Mouse (Mus musculus) forebrain, embryonic 15.5 days (tissue): ENCODE results near the gene B3galnt2. TPM values are rescaled to one million over a fixed set of nuclear protein-coding genes. Genes with fewer than 3 reads are reported as not detected.

Experiments used
- ATAC-seq: fragments of 200-750 bp; cut with Nextera tagmentation; replicated peaks from 2 replicates; pipeline ENCODE4 v1.8.0; 2017; ENCODE audit warnings: mild to moderate bottlenecking, moderate TSS enrichment, moderate library complexity
- H3K27ac ChIP-seq: fragments of 300-500 bp; sonication (generic); replicated peaks from 2 replicates; pipeline ENCODE4 v1.5.1; 2015; ENCODE audit warnings: mild to moderate bottlenecking, inconsistent platforms
- H3K27me3 ChIP-seq: fragments of 300-500 bp; sonication (generic); 2 replicates; pipeline ENCODE4 v1.6.1; 2015; ENCODE audit warnings: inconsistent platforms
- H3K36me3 ChIP-seq: fragments of 300-500 bp; sonication (generic); 2 replicates; pipeline ENCODE4 v1.6.1; 2015; ENCODE audit warnings: mild to moderate bottlenecking, inconsistent platforms
- H3K4me1 ChIP-seq: fragments of 300-500 bp; sonication (generic); 2 replicates; pipeline ENCODE4 v1.6.1; 2015; ENCODE audit warnings: inconsistent platforms
- H3K4me2 ChIP-seq: fragments of 300-500 bp; sonication (generic); replicated peaks from 2 replicates; pipeline ENCODE4 v1.6.1; 2015; ENCODE audit warnings: mild to moderate bottlenecking, inconsistent platforms
- H3K4me3 ChIP-seq: fragments of 300-500 bp; sonication (generic); 2 replicates; pipeline ENCODE4 v1.5.1; 2015; ENCODE audit warnings: mild to moderate bottlenecking, inconsistent platforms
- H3K9ac ChIP-seq: fragments of 300-500 bp; sonication (generic); replicated peaks from 2 replicates; pipeline ENCODE4 v1.6.1; 2015; ENCODE audit warnings: mild to moderate bottlenecking, inconsistent platforms
- H3K9me3 ChIP-seq: fragments of 300-500 bp; sonication (generic); 2 replicates; pipeline ENCODE4 v1.6.1; 2016; ENCODE audit warnings: inconsistent platforms
- WGBS: fragments of 180-500 bp; shearing (Covaris S2); methylation state at CpG from one replicate; pipeline ENCODE4 v1.1.7; 2015; ENCODE audit warnings: mixed read lengths; 5-methylcytosine and 5-hydroxymethylcytosine counted together
- polyA plus RNA-seq: library from polyadenylated mRNA; unstranded; fragments of >200 nt; fragmentation: Nextera tagmentation; extraction: Ambion mirVana; gene quantifications from 2 replicates; pipeline ENCODE4 v1.2.1, GENCODE M21; 2015

The B3galnt2 gene
- 20.1 and 24.3 TPM in 2 replicates for polyA plus RNA-seq

DNA sequence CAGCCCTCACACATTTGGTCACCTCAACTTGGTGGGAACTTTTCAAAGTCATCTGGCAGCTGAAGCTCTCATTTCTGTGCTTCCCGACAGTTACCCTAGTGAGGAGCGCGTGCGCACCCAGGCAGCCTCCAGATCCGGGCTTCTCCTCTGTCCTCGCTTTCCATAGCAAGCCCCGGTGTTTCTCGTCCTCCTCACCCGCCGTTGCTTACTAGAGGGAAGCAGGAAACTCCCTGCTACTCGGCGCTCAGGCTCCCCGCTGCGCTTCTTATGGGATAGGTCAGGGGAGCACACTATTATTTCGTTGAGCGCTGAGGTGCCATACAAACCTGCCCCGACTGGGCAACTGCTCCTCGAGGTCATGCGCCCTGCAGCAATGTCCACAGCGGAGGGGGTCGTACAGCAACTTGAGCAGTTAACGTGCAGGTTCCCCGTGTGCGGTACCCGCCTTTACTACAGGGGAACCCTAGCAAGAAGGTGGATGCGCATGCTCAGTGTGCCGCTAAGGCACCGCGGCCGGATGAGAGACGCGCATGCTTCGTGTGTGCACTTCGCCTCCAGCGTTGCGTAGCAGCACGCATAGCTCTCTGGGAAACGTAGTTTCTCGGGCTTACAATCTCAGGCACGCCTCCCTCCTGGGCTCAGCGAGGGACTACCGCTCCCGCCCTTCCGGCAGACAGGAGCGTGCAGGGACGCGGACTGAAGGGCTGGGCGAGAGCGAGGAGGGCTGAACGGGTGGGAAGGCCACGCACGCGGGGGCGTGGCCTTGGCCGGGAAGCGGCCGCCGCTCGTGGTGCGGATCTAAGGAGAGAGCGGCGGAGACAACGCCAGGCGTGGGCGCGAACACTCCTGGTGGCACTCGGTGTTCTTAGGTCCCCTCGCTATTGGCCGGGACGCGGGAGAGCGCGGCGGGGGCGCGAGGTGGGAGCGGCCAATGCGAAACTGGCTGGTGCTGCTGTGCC, at the start of gene B3galnt2:
Gene B3galnt2, plus strand, starts transcription at position 596 of the 959 bp plus-strand sequence.
- Histone ChIP-seq H3K4me2 (peak within 1 kb of the TSS; percentile 86), H3K4me1 (peaks cover 21% of the 10 kb centered on the region), H3K4me3 (peak within 1 kb of the TSS; percentile 99), H3K36me3 (no peaks in the 10 kb centered on the region), H3K9ac (peak within 1 kb of the TSS; percentile 81), H3K9me3 (no peaks in the 10 kb centered on the region), H3K27me3 (no peaks in the 10 kb centered on the region), H3K27ac (peak within 1 kb of the TSS; percentile 82)
- ATAC-seq = peak; percentile 99
- WGBS = under 1% methylated on average over 78 of the region's 78 CpGs

DNA sequence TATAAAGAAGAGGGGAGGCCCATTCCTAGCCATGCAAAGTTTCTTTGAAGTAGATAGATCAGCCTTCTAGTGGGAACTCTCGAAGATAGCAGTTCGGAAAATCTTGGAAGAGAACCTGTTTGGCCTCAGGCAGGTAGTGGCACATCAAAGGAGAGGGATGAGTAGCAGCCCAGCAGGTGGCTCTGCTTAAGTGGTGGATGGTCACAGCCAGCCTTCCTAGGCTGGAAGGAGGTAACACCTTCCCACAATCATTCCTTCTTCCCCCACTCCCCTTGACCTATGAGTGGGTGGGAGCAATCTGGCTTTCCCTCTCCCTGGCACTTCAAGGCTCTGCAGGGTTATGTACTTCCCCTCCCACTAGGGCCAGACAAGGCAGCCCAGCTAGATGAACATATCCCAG, 42.9 kb upstream of the B3galnt2 start:
- Histone ChIP-seq H3K9ac (no peak overlapping the region), H3K27ac (no peak overlapping the region), H3K4me3 (no peak overlapping the region), H3K9me3 (no peaks in the 10 kb centered on the region), H3K27me3 (no peaks in the 10 kb centered on the region), H3K4me1 (no peaks in the 10 kb centered on the region), H3K4me2 (no peak overlapping the region), H3K36me3 (no peaks in the 10 kb centered on the region)
- no peak for ATAC-seq
- WGBS = 61% methylated on average over 2 of the region's 2 CpGs

DNA sequence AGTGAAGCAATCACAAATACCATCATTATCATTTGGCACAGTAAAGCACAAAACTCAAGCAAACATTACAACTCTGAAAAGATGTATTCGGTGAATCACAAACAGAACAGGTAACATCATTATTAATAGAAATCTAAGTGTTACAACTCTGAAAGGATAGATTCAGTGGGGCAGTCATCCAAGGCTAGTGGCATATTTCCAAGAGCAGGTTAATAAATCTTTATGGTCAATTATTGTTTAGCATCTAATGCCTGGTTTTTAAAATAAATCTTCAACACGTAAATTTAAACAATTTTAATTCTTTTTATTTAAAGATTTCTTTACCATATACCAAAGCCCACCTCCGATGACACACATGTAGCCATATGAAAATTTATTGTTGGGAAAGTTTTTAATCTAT, 34.9 kb upstream of the B3galnt2 start:
- no peaks in the 10 kb centered on the region for H3K36me3 ChIP-seq
- no peak for ATAC-seq
- no peak overlapping the region for H3K4me3 ChIP-seq
- no peak overlapping the region for H3K27ac ChIP-seq
- no peaks in the 10 kb centered on the region for H3K27me3 ChIP-seq
- no peaks in the 10 kb centered on the region for H3K9me3 ChIP-seq
- no peaks in the 10 kb centered on the region for H3K4me1 ChIP-seq
- H3K9ac ChIP-seq = no peak overlapping the region
- 90% methylated on average over 3 of the region's 3 CpGs for WGBS
- H3K4me2 ChIP-seq = no peak overlapping the region

DNA sequence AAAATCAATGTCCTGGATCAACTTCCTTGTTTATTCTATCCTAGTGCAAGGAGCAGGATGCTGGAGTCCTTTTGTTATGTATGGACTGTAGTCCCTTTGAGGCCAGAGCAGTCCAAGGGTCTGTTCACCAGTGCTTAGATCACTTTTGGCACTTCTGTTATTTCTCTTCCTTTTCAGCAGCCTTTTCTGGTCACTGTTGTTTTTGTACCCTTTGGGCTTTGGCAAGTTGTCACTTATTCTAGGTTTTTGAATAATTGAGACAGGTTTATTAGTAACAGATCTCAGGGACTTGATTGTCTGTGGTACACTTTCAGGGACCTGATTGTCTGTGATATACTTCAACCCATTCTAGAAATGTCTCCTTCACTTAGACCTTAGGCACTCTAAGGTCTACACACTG, 31.7 kb upstream of the B3galnt2 start:
- H3K4me1 ChIP-seq = no peaks in the 10 kb centered on the region
- no peaks in the 10 kb centered on the region for H3K27me3 ChIP-seq
- H3K4me3 ChIP-seq = no peak overlapping the region
- H3K9ac ChIP-seq = no peak overlapping the region
- no peaks in the 10 kb centered on the region for H3K36me3 ChIP-seq
- H3K4me2 ChIP-seq = no peak overlapping the region
- no peak for ATAC-seq
- no peak overlapping the region for H3K27ac ChIP-seq
- H3K9me3 ChIP-seq = no peaks in the 10 kb centered on the region

DNA sequence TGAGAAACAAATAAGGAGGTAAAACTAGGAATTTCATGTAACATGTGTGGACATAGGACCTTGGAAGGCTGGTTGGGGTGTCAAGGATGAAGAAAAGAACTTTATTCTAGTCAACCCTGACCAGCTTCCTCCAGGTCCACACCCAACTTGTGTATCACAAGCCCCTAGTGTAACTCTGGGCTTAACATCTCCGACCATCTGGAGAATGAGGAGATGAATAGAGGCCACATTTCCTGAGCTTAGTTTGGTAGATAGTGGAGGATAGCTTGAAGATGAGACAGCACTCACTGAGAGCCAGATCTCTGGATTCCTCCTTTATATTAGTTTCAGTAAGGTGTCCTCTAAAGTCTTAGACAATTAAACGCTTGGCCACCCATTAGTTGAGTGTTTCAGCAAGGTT, 24.3 kb upstream of the B3galnt2 start:
- Histone ChIP-seq H3K27me3 (no peaks in the 10 kb centered on the region), H3K9me3 (no peaks in the 10 kb centered on the region), H3K4me2 (no peak overlapping the region), H3K4me3 (no peak overlapping the region), H3K36me3 (no peaks in the 10 kb centered on the region), H3K9ac (no peak overlapping the region), H3K4me1 (no peaks in the 10 kb centered on the region), H3K27ac (no peak overlapping the region)
- WGBS = 87% methylated on average over 2 of the region's 2 CpGs
- ATAC-seq = no peak

DNA sequence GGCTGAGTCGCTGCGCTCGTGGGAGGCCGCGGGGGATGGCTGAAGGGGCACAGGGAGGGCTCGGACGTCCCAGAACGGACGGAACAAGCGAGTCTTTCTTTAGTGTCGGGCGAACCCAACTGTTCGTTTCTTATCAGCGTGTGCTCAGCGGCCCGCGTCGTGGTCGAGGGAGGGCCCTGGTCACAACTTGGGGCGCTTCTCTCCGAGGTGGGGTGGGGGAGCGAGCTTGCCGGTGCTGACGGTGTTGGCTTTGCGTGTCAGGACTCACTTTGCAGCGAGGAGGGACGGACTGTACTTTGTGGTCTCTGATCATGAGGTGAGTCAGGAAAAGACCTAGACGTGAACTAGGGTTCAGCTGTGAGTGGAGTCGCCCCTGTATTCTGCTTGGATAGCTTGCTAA, 662 bp downstream of the B3galnt2 start:
- Histone ChIP-seq H3K4me3 (peak overlapping the region; percentile 99), H3K36me3 (no peaks in the 10 kb centered on the region; the same call in 1 of the 2 replicates), H3K9ac (peak overlapping the region; percentile 81), H3K27me3 (no peaks in the 10 kb centered on the region), H3K4me2 (peak overlapping the region; percentile 75), H3K9me3 (no peaks in the 10 kb centered on the region), H3K4me1 (peaks cover 21% of the 10 kb centered on the region), H3K27ac (peak overlapping the region; percentile 82)
- ATAC-seq = no peak
- under 1% methylated on average over 29 of the region's 29 CpGs for WGBS

DNA sequence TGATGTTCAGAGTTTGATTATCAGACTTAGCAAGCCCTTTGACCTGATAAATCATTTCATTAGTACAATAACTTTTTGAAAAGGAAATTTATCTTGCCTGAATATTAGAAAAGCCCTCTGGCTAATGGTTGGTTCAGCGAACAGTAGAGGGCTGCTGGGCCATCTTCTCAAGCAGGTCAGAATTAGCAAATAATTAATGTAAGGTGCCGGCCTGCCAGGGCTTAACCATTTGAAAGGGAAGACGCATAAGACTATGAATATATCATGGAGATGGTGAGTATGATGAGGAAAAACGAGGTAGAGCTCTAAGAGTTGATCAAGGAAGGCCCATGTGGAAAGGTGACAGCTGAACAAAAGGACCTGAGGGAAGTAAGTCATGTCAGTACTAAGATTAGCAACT, 2.4 kb downstream of the B3galnt2 start:
- H3K27me3 ChIP-seq = no peaks in the 10 kb centered on the region
- H3K27ac ChIP-seq = no peak overlapping the region
- H3K9ac ChIP-seq = no peak overlapping the region
- no peak overlapping the region for H3K4me2 ChIP-seq
- H3K4me3 ChIP-seq = no peak overlapping the region
- ATAC-seq = no peak
- 86% methylated on average over 4 of the region's 4 CpGs for WGBS
- H3K9me3 ChIP-seq = no peaks in the 10 kb centered on the region
- no peaks in the 10 kb centered on the region; the same call in 1 of the 2 replicates for H3K36me3 ChIP-seq
- H3K4me1 ChIP-seq = peaks cover 21% of the 10 kb centered on the region

DNA sequence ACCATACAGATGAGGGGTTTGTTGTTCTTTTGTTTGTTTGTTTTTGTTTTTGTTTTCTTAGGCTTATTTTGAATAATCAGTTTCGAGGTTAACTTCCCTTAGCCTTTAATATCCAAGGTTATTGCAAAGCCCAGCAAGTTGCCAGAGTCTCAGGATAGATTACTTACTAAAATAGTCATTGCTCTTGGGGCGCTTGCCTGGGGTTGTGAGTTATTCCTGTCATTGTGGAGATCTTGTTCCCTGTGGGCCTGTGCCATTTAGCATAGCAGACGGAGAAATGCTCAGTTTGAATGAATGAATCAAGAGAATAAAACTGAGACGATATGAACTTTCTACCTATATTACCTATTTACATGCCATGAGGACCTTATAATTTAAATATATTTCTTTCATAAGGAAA, 5.9 kb downstream of the B3galnt2 start:
- Histone ChIP-seq H3K4me3 (no peak overlapping the region), H3K9me3 (no peaks in the 10 kb centered on the region), H3K4me1 (peaks cover 12% of the 10 kb centered on the region), H3K36me3 (no peaks in the 10 kb centered on the region; the same call in 1 of the 2 replicates), H3K27me3 (no peaks in the 10 kb centered on the region), H3K4me2 (no peak overlapping the region), H3K9ac (no peak overlapping the region), H3K27ac (no peak overlapping the region)
- ATAC-seq = no peak
- 85% methylated on average over 4 of the region's 4 CpGs for WGBS

DNA sequence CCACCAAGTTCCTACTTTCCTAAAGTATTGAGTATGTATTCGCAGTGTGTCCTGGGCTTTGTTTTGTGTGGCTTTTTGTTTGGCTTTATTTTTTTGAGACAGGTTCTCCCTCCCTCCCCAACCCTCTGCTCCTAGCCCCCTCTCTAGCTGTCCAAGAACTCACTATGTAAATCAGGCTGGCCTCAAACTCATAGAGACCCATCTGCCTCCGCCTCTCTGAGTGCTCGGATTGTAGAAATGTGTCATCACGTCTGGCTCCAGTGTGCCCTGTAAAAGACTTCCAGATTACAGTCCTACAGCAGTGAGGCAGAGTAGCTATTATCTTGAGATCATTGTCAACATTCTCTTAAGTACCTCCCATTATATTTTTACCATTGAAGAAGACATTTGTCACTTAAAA, 6.8 kb downstream of the B3galnt2 start:
- no peak for ATAC-seq
- Histone ChIP-seq H3K4me1 (peaks cover 3% of the 10 kb centered on the region; the same call in 1 of the 2 replicates), H3K27ac (no peak overlapping the region), H3K9me3 (no peaks in the 10 kb centered on the region), H3K36me3 (no peaks in the 10 kb centered on the region; the same call in 1 of the 2 replicates), H3K9ac (no peak overlapping the region), H3K4me3 (no peak overlapping the region), H3K4me2 (no peak overlapping the region), H3K27me3 (no peaks in the 10 kb centered on the region)
- 86% methylated on average over 4 of the region's 4 CpGs for WGBS

DNA sequence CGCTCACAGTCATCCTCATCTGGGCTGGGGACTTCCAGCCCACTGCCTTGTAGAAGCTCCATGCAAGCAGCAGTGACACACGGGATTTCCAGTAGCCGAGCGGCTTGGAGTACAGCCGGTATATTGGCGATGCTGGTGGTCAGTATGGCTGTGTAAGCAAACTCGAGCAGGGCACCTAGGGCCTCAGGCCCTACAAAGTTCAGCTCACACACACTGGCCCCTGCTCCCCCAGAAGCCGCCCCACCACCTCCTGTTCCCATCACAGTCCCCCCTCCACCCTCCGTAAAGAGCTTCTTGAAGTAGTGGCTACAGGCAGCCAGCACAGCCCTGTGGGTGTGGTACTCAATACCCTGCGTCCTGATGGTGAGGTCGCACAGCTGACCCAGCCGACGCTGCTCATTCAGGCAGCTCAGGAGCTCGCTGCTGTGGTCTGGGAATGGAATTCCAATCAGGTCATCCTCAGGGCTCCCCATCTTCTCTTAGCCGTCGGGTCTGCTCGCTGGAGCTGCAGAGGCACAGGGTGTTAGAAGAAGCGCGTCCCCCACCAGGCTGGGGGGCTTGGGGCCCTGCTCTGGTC, 11.2 kb downstream of the B3galnt2 start:
- Histone ChIP-seq H3K9ac (no peak overlapping the region), H3K4me2 (no peak overlapping the region), H3K36me3 (peaks cover 14% of the 10 kb centered on the region; the same call in 1 of the 2 replicates), H3K4me1 (no peaks in the 10 kb centered on the region), H3K9me3 (no peaks in the 10 kb centered on the region), H3K27me3 (no peaks in the 10 kb centered on the region), H3K27ac (no peak overlapping the region), H3K4me3 (no peak overlapping the region)
- 0 out of 2 replicates have a peak, but pooled peaks have one; percentile 19 for ATAC-seq
- WGBS = 73% methylated on average over 19 of the region's 19 CpGs

DNA sequence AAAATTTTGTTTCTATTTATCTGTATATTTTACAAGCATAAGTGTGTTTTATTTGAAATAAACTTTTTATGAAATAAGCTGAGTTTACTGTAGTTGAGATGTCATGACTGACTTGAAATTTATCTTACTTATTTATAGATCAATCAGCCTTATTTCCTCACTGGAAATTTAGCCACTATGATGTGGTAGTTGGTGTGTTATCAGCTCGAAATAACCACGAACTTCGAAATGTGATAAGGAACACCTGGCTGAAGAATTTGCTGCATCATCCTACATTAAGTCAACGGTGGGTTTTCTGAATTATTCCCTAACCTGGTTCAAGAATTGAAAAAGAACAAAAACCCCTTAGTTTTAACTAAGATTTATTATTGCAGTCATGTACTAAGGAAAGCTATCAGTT, 11.9 kb downstream of the B3galnt2 start:
- no peak for ATAC-seq
- WGBS = 94% methylated on average over 4 of the region's 4 CpGs
- Histone ChIP-seq H3K4me1 (no peaks in the 10 kb centered on the region), H3K9me3 (no peaks in the 10 kb centered on the region), H3K4me2 (no peak overlapping the region), H3K36me3 (peaks cover 14% of the 10 kb centered on the region; the same call in 1 of the 2 replicates), H3K27me3 (no peaks in the 10 kb centered on the region), H3K9ac (no peak overlapping the region), H3K4me3 (no peak overlapping the region), H3K27ac (no peak overlapping the region)

DNA sequence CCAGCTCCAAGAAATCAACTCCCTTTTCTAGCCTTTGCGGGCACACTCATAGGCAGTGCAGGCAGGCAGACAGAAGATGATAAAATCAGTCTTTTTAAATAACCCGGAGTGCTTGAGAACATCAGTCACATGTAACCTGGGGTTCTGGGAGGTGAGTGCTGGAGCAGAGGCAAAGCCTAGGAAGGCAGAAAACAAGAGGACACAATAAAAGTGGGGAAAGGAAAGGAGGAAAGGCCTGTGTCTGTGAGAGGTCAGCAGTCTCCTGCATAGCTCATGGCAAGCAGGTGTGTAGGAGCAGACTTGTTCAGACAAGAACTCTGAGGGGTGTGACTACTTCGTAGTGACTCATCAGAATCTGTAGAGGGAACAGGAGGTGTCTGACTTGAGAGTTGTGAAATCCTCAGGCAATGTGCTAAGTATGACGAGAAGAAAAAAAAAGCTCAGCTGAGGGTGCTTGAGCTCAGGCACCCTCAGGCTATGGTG, 14.4 kb downstream of the B3galnt2 start:
- Histone ChIP-seq H3K4me3 (no peak overlapping the region), H3K27me3 (no peaks in the 10 kb centered on the region), H3K4me1 (no peaks in the 10 kb centered on the region), H3K4me2 (no peak overlapping the region), H3K27ac (no peak overlapping the region), H3K9ac (no peak overlapping the region), H3K36me3 (peaks cover 14% of the 10 kb centered on the region; the same call in 1 of the 2 replicates), H3K9me3 (no peaks in the 10 kb centered on the region)
- 90% methylated on average over 4 of the region's 4 CpGs for WGBS
- no peak for ATAC-seq
